Mouse (Mus musculus): ENCODE measurements at regions not wholly inside any gene's neighbourhood (a gene's known extent, or its start where the extent isn't known, plus 50 kb on each side); places are given as distances from the start of the nearest gene placed in this dataset.

DNA sequence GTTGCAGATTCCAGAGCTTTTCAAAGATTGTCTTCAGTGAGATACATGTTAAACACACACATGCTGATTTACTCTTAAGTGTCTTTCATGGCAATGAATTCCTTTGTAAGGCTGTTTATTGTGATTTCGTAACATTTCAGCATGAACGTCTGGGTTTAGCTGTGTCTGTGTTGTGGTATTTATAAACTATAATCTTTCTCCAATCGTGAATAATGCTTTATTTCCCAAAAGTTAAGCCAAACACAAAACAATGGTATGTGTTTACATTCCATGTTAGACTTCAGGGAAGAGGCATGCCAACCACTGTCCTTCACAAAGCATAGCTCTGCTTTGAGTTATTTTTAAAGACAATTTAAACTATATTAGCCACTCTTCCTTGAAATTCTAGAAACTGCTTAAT, 87.5 kb upstream of the Ankrd50 start:
- no peak for TF ChIP-seq CTCF (IDR thresholded peaks at IDR 0.05)
- no peak for TF ChIP-seq EP300 (IDR thresholded peaks at IDR 0.05; ENCODE audit: insufficient read depth, low read depth, low read length)
- no peak for TF ChIP-seq POLR2A (IDR thresholded peaks at IDR 0.05; ENCODE audit: insufficient read depth, low read depth, low read length)
- H3K4me1 ChIP-seq (ENCODE audit: control insufficient read depth, insufficient read depth, low read length) = no peaks in the 10 kb centered on the region
- no peaks in the 10 kb centered on the region for H3K36me3 ChIP-seq (ENCODE audit: control insufficient read depth, insufficient read depth, low read length)
- intact Hi-C loops (cut with DNase I) = no loop called here
- no peak overlapping the region for H3K27ac ChIP-seq
- DNase-seq = no peak
- no peak overlapping the region for H3K9ac ChIP-seq (ENCODE audit: low read depth, low read length)
- H3K27me3 ChIP-seq (ENCODE audit: control insufficient read depth, insufficient read depth, low read length) = no peaks in the 10 kb centered on the region
- H3K79me2 ChIP-seq (replicated peaks; ENCODE audit: control insufficient read depth, insufficient read depth, low read length) = no peaks in the 10 kb centered on the region
- 69% methylated on average over 3 of the region's 3 CpGs for WGBS
- H3K4me3 ChIP-seq = no peak overlapping the region

DNA sequence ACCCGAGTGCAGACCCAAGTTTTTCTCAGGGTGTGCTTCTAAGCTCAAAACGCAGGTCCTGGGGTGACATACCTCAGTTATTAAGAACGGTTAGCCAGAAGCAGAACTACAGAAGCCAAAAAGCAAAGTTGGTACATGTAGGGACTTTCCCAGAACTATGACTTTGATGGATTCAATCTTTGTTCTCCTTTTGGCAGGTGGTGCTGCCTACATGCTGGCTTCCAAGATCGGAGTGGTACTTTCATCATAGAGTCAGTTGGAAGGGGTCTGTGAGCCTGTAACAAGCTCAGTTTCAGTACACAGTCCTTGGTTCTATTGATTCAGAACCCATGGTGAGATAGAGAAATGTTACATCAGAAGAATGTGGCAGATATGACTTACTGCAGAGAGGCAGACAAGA, 86.6 kb upstream of the Ankrd50 start:
- H3K27ac ChIP-seq = no peak overlapping the region
- TF ChIP-seq CTCF (IDR thresholded peaks at IDR 0.05) (no peak), EP300 (IDR thresholded peaks at IDR 0.05; ENCODE audit: insufficient read depth, low read depth, low read length) (no peak), POLR2A (IDR thresholded peaks at IDR 0.05; ENCODE audit: insufficient read depth, low read depth, low read length) (no peak)
- H3K4me1 ChIP-seq (ENCODE audit: control insufficient read depth, insufficient read depth, low read length) = no peaks in the 10 kb centered on the region
- DNase-seq = no peak
- H3K4me3 ChIP-seq = no peak overlapping the region
- no peak overlapping the region for H3K9ac ChIP-seq (ENCODE audit: low read depth, low read length)
- intact Hi-C loops (cut with DNase I) = no loop called here
- no peaks in the 10 kb centered on the region for H3K79me2 ChIP-seq (replicated peaks; ENCODE audit: control insufficient read depth, insufficient read depth, low read length)
- no peaks in the 10 kb centered on the region for H3K36me3 ChIP-seq (ENCODE audit: control insufficient read depth, insufficient read depth, low read length)
- 82% methylated on average over 4 of the region's 4 CpGs for WGBS
- no peaks in the 10 kb centered on the region for H3K27me3 ChIP-seq (ENCODE audit: control insufficient read depth, insufficient read depth, low read length)

DNA sequence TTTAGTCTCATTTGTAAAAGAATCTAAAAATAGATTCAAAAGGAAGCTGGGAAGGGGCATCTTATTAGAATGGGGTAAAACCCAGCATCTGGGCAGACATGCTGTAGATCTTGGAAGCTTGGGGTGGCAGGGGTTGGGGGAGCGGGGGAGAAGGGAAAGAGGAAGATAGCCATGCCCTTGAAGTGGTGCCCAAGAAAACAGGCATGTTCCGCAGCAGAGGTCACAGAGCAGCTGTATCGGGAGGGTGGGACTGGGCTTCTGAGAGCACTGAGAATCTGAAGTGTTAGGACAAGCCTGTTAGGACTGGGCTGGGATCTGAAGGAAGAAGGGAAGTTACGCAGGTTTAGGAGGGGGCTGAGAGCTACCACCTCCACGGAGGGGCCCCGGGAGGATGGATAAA, 84.4 kb upstream of the Ankrd50 start:
- WGBS = 37% methylated on average over 6 of the region's 6 CpGs
- no peaks in the 10 kb centered on the region for H3K36me3 ChIP-seq (ENCODE audit: control insufficient read depth, insufficient read depth, low read length)
- H3K27ac ChIP-seq = no peak overlapping the region
- no peaks in the 10 kb centered on the region for H3K79me2 ChIP-seq (replicated peaks; ENCODE audit: control insufficient read depth, insufficient read depth, low read length)
- no peak for DNase-seq
- no peak for TF ChIP-seq CTCF (IDR thresholded peaks at IDR 0.05)
- TF ChIP-seq POLR2A (IDR thresholded peaks at IDR 0.05; ENCODE audit: insufficient read depth, low read depth, low read length) = no peak
- TF ChIP-seq EP300 (IDR thresholded peaks at IDR 0.05; ENCODE audit: insufficient read depth, low read depth, low read length) = no peak
- no peak overlapping the region for H3K9ac ChIP-seq (ENCODE audit: low read depth, low read length)
- H3K27me3 ChIP-seq (ENCODE audit: control insufficient read depth, insufficient read depth, low read length) = no peaks in the 10 kb centered on the region
- intact Hi-C loops (cut with DNase I) = no loop called here
- H3K4me1 ChIP-seq (ENCODE audit: control insufficient read depth, insufficient read depth, low read length) = no peaks in the 10 kb centered on the region
- no peak overlapping the region for H3K4me3 ChIP-seq

DNA sequence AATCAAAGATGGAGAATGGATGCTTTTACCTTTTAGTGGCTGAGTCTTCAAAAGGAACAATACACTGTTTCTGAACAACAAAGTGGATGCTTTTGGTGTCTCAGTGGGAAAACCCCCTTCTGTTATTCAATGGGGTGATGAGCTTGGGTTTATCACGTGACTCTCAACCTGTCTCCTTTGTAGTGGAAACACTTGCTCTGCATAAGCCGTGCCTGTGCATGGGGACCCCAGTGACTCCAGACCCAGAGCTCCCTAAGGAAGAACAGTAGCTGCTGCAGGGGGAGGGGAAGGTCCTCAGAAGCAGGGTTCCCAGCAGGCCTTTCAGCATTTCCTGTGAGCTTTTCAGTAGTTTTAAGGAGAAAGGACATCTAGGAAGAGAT, 83.9 kb upstream of the Ankrd50 start:
- TF ChIP-seq POLR2A (IDR thresholded peaks at IDR 0.05; ENCODE audit: insufficient read depth, low read depth, low read length) (no peak), EP300 (IDR thresholded peaks at IDR 0.05; ENCODE audit: insufficient read depth, low read depth, low read length) (no peak), CTCF (IDR thresholded peaks at IDR 0.05) (no peak)
- intact Hi-C loops (cut with DNase I) = no loop called here
- Histone ChIP-seq H3K27ac (no peak overlapping the region), H3K4me1 (ENCODE audit: control insufficient read depth, insufficient read depth, low read length) (no peaks in the 10 kb centered on the region), H3K79me2 (replicated peaks; ENCODE audit: control insufficient read depth, insufficient read depth, low read length) (no peaks in the 10 kb centered on the region), H3K27me3 (ENCODE audit: control insufficient read depth, insufficient read depth, low read length) (no peaks in the 10 kb centered on the region), H3K36me3 (ENCODE audit: control insufficient read depth, insufficient read depth, low read length) (no peaks in the 10 kb centered on the region), H3K4me3 (no peak overlapping the region), H3K9ac (ENCODE audit: low read depth, low read length) (no peak overlapping the region)
- WGBS = 31% methylated on average over 2 of the region's 2 CpGs
- no peak for DNase-seq

DNA sequence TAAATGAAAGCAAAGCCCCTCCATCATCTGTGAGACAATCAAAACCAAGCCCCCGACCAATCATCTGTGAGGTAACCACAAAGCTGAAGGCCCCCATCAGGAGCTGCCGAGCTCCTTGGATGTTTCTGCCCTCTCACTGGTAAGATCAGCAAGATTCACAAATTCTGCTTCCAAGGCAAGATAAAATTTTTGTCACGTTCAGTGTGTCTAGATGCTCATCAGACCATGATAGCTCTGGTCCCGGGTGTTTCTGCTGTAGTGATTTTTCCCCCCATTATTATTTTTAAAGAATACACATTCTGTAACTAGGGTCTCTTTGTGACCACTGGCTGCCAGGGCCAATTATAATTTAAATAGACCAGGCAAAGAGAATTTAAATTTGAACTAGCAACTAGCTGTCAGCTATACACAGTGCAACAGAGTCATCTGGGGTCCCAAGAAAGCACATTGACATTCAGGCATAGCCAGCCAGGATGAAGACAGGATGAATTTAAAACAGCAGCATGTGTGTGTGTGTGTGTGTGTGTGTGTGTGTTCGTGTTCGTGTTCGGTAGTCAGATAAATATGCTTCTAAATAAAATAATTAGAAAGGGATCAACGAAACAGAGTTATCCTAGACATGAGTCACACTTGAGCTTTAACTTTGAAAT, 83.4 kb upstream of the Ankrd50 start:
- no peak overlapping the region for H3K4me3 ChIP-seq
- intact Hi-C loops (cut with DNase I) = no loop called here
- no peaks in the 10 kb centered on the region for H3K4me1 ChIP-seq (ENCODE audit: control insufficient read depth, insufficient read depth, low read length)
- no peaks in the 10 kb centered on the region for H3K79me2 ChIP-seq (replicated peaks; ENCODE audit: control insufficient read depth, insufficient read depth, low read length)
- DNase-seq = no peak
- 85% methylated on average over 8 of the region's 8 CpGs for WGBS
- no peak overlapping the region for H3K27ac ChIP-seq
- no peak for TF ChIP-seq EP300 (IDR thresholded peaks at IDR 0.05; ENCODE audit: insufficient read depth, low read depth, low read length)
- TF ChIP-seq POLR2A (IDR thresholded peaks at IDR 0.05; ENCODE audit: insufficient read depth, low read depth, low read length) = no peak
- TF ChIP-seq CTCF (IDR thresholded peaks at IDR 0.05) = no peak
- H3K27me3 ChIP-seq (ENCODE audit: control insufficient read depth, insufficient read depth, low read length) = no peaks in the 10 kb centered on the region
- H3K36me3 ChIP-seq (ENCODE audit: control insufficient read depth, insufficient read depth, low read length) = no peaks in the 10 kb centered on the region
- H3K9ac ChIP-seq (ENCODE audit: low read depth, low read length) = no peak overlapping the region

DNA sequence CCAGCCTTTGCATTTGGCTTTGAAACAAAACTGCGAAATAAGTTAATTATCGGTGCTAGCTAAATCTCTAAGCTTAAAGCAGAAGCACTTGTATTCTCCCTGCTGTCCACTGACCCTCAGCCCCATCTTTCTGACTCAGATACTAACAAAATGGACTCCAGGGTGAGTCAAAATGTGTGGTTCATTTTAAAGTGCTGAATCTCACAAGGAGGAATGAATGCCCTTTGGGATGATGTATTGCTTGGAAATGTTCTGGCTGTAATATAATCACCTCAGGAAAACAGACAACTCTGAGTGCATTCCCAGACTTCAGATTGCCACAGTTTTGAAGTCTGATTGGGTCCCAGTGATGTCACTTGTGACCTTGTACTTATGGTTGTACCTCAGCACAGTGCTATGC, 81.9 kb upstream of the Ankrd50 start:
- Histone ChIP-seq H3K4me3 (no peak overlapping the region), H3K27me3 (ENCODE audit: control insufficient read depth, insufficient read depth, low read length) (no peaks in the 10 kb centered on the region), H3K79me2 (replicated peaks; ENCODE audit: control insufficient read depth, insufficient read depth, low read length) (no peaks in the 10 kb centered on the region), H3K27ac (no peak overlapping the region), H3K4me1 (ENCODE audit: control insufficient read depth, insufficient read depth, low read length) (no peaks in the 10 kb centered on the region), H3K36me3 (ENCODE audit: control insufficient read depth, insufficient read depth, low read length) (no peaks in the 10 kb centered on the region), H3K9ac (ENCODE audit: low read depth, low read length) (no peak overlapping the region)
- 93% methylated on average over 2 of the region's 2 CpGs for WGBS
- TF ChIP-seq EP300 (IDR thresholded peaks at IDR 0.05; ENCODE audit: insufficient read depth, low read depth, low read length) (no peak), CTCF (IDR thresholded peaks at IDR 0.05) (no peak), POLR2A (IDR thresholded peaks at IDR 0.05; ENCODE audit: insufficient read depth, low read depth, low read length) (no peak)
- no peak for DNase-seq
- intact Hi-C loops (cut with DNase I) = no loop called here
